Mouse (Mus musculus) cerebellum, adult 2 months (tissue): ENCODE data around the gene Bfsp2. TPM values are rescaled to one million over a fixed set of nuclear protein-coding genes. Genes with fewer than 3 reads are reported as not detected.

Experiments used
- DNase-seq, 2 experiments: peaks; one replicate each; pipeline ENCODE4 v3.0.0; 2021
- H3K27ac ChIP-seq: fragments of 200-500 bp; 2 replicates; pipeline ENCODE4 v1.5.1; 2012; ENCODE audit warnings: low read length, control low read depth, inconsistent platforms; ENCODE audit not compliant: insufficient read depth
- H3K27me3 ChIP-seq: fragments of 200-500 bp; 2 replicates; pipeline ENCODE4 v1.6.1; 2012; ENCODE audit warnings: inconsistent platforms, mild to moderate bottlenecking, low read length, moderate library complexity; ENCODE audit not compliant: control insufficient read depth, insufficient read depth
- H3K4me1 ChIP-seq: fragments of 200-500 bp; 2 replicates; pipeline ENCODE4 v1.6.1; 2011; ENCODE audit warnings: low read length; ENCODE audit not compliant: control insufficient read depth, insufficient read depth
- H3K4me3 ChIP-seq: fragments of 200-500 bp; replicated peaks from 2 replicates; pipeline ENCODE3; 2011; ENCODE audit warnings: mild to moderate bottlenecking, low read depth, low read length, control low read depth; ENCODE audit not compliant: insufficient read depth
- CTCF ChIP-seq: fragments of 200-500 bp; IDR thresholded peaks from 2 replicates; pipeline ENCODE4 v1.5.1; 2011; ENCODE audit warnings: low read depth, mild to moderate bottlenecking, control low read depth, low read length, moderate library complexity, borderline replicate concordance; ENCODE audit not compliant: insufficient read depth
- POLR2A ChIP-seq: fragments of 200-500 bp; IDR thresholded peaks from 2 replicates; pipeline ENCODE4 v1.6.1; 2011; ENCODE audit warnings: low read length, control low read depth, borderline replicate concordance; ENCODE audit not compliant: insufficient read depth
- WGBS: fragments of 180-500 bp; shearing (Covaris S2); methylation state at CpG from one replicate; pipeline ENCODE4 v1.1.7; 2018; 5-methylcytosine and 5-hydroxymethylcytosine counted together
- polyA plus RNA-seq: library from polyadenylated mRNA; depleted of rRNA; stranded (reverse); fragments of >200 nt; gene quantifications from 2 replicates; pipeline ENCODE4 v1.2.3, GENCODE M21; 2012; rRNA removed

Gene Bfsp2
- polyA plus RNA-seq, 1 experiment, result 9.2 TPM

DNA sequence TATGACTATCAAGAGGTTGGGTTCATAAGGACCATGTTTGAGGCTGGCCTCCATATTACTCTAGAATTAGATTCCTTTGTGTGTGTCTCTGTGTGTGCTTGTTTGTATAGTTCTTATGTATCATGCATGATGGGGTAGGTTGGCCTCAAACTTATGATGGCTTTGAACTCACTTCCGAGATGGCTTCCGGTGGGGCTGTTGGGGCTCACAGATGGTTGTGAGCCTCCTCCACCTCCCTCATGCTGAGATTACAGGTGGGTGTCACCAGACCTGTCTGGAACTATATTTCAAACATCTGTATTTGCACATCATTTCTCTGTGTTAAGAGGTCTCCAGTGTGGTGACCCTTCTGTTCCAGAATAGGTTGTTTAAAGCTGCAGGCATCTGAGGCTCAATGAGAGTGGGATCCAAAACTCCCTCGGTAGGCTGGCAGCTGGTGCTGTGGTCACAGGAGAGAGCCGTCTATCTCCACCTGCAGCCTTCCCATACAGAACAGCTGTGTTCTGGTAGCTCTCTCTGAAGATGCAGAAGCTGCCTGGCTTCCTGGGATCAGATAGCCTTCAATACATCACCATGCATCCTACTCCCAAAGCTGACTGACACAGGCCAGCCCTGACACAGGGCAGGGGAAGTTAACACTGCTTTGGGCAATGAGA is 96.0 kb downstream of the Bfsp2 start:
- no peak for DNase-seq
- WGBS, result 73% methylated on average over 4 of the region's 4 CpGs
- H3K27me3 ChIP-seq, result no peaks in the 10 kb centered on the region
- no peak overlapping the region for H3K27ac ChIP-seq
- TF ChIP-seq POLR2A, result no peak
- no peak for TF ChIP-seq CTCF
- H3K4me3 ChIP-seq, result no peak overlapping the region
- peaks cover under 1% of the 10 kb centered on the region; the same call in 1 of the 2 replicates for H3K4me1 ChIP-seq

DNA sequence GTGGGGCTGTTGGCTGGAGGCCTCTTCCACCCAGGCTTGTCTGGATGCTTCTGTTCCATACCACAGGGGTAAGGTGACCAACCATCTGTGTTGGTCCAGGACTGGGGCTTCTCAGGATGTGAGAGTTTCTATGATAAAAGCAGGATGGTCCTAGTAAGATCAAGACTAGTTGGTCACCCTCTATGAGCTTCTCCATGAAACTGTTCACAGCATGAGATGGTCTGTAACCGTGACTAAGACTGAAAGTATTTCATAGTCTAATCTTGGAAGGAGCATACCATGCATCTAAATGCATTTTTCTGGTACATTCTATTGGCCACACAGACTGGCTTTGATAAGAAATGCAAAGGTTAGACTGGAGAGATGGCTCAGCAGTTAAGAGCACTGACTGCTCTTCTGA is 96.6 kb downstream of the Bfsp2 start:
- Histone ChIP-seq H3K27ac (no peak overlapping the region), H3K27me3 (no peaks in the 10 kb centered on the region), H3K4me3 (no peak overlapping the region), H3K4me1 (peaks cover 7% of the 10 kb centered on the region; the same call in 1 of the 2 replicates)
- WGBS, result 73% methylated on average over 1 of the region's 1 CpGs
- TF ChIP-seq CTCF (no peak), POLR2A (no peak)
- DNase-seq, result no peak

DNA sequence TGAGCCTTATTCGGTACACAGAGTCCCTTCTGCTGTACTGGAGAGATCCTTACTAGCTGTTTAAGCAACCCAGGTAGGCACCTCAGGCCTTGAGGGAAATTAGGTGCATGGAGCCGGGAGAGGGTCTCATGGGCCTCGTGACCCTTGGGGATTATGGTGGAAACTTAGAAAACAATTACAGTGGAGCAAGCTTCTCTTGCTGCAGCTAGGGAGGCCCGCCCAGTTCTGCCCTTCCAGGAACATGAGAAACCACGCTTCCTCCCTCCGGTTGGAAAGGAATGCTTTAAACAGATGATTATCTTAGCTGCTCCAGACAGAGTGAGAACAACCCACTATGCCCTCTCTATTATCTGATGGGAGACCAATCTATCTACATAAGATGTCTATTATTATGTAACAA is 97.2 kb downstream of the Bfsp2 start:
- Histone ChIP-seq H3K27me3 (no peaks in the 10 kb centered on the region), H3K27ac (no peak overlapping the region), H3K4me3 (no peak overlapping the region), H3K4me1 (peaks cover 8% of the 10 kb centered on the region; the same call in 1 of the 2 replicates)
- no peak for TF ChIP-seq CTCF
- TF ChIP-seq POLR2A, result no peak
- 85% methylated on average over 6 of the region's 6 CpGs for WGBS
- DNase-seq, result no peak

DNA sequence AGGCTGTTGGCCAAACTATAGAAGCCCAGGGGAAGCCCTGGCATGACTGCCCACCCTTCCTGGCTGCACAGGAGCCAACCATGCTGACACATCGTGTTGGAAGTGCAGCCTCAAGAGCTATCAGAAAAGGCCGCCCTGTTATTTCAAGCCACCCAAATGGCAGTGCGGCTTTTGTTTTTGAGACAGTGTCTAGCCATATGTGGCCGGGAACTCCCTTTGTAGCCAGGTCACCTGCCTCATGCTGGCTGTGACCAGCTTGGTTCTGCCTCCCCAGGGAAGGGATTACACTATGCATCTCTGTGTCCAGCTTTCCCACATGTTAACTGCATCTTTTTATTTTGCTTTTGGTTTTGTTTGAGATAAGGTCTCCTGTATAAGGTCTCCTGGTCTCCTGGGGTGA is 99.7 kb downstream of the Bfsp2 start:
- no peak overlapping the region for H3K4me3 ChIP-seq
- 70% methylated on average over 4 of the region's 4 CpGs for WGBS
- no peaks in the 10 kb centered on the region for H3K27me3 ChIP-seq
- no peak for DNase-seq
- no peak for TF ChIP-seq CTCF
- H3K27ac ChIP-seq, result no peak overlapping the region
- peaks cover 8% of the 10 kb centered on the region; the same call in 1 of the 2 replicates for H3K4me1 ChIP-seq

DNA sequence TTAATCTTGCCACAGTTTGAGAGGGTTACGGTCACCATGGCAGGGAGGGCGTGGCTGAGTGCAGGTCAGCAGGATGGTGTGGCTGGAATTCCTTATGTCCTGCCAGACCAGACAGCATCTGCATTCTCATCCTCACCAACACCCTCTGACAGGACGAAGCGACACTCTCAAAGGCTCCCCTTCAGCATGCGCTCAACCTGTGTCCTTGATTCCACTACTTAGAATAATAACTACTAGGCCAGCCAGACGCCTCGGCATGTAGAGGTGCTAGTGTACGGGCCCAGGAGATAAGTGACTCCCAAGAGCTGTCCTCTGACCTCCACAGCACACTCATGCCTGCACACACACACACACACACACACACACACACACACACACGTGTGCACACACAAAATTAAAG is 101.0 kb downstream of the Bfsp2 start:
- Histone ChIP-seq H3K27me3 (no peaks in the 10 kb centered on the region), H3K4me1 (peaks cover 8% of the 10 kb centered on the region; the same call in 1 of the 2 replicates), H3K27ac (no peak overlapping the region), H3K4me3 (no peak overlapping the region)
- 91% methylated on average over 9 of the region's 9 CpGs for WGBS
- DNase-seq, result no peak
- TF ChIP-seq POLR2A (no peak), CTCF (no peak)

DNA sequence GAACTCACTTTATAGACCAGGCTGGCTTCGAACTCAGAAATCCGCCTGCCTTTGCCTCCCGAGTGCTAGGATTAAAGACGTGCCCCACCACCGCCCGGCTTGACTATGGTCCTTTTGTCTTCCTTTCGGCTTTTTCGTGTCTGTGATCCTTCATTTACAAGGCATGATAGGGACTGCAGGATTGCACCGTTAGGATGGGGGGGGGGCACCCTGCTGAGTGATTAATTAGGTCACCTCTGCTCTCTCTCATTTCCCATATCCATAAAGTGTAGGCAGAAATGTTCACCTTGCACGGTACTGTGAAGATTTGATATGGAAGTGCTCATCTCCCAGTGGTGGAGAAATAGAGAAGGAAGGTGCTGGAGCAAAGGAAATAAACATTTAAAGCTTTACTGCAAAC is 101.5 kb downstream of the Bfsp2 start:
- Histone ChIP-seq H3K4me3 (no peak overlapping the region), H3K4me1 (peaks cover 8% of the 10 kb centered on the region; the same call in 1 of the 2 replicates), H3K27ac (no peak overlapping the region), H3K27me3 (no peaks in the 10 kb centered on the region)
- TF ChIP-seq CTCF, result no peak
- TF ChIP-seq POLR2A, result no peak
- WGBS, result 47% methylated on average over 10 of the region's 10 CpGs
- DNase-seq, result peak; percentile 18 to 22

DNA sequence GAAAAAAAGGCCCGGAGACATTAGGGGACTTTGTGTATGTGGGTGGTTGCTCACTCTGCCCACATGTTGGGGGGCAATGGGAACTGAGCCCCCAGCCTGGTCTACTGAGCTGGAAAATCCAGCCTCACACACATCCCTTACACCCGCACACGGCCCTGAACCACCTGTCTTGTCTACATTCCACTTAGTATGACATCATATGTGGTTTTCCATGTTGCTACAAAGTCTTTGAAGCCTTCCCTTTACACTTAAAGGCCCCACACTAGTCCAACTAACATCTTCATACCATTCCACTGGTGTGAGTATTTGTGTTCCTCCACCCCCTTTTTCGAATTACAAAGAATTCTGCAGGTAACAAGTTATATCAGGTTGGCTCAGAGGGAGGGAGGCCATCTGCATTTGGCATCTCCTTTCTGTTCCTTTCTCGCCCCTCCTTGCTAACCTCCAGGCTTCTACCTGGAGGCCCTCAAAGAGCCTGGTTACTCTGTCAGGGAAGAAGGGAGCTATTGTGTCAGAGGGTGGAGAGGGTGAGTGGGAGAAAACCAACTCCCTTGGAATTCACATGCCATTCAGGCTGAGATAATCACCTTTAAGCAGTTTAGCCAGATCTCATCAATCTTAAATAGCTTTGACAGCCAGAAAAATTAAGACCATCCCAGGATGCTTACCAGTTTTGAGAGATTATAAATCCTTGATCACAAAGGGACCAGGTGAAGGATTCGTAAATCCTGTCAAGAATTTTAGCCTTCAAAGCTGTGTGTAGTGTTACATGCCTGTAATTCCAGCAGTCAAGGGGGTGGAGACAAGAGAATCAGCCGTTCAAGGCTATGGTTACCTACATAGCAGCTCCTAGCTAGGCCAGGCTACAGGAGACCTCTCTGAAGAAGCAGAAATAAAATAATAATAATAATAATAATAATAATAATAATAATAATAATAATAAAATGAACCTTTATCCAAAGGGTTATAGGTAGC is 103.6 kb downstream of the Bfsp2 start:
- H3K27me3 ChIP-seq, result no peaks in the 10 kb centered on the region
- 82% methylated on average over 7 of the region's 7 CpGs for WGBS
- DNase-seq, result no peak
- peaks cover 8% of the 10 kb centered on the region; the same call in 1 of the 2 replicates for H3K4me1 ChIP-seq
- H3K4me3 ChIP-seq, result no peak overlapping the region
- H3K27ac ChIP-seq, result no peak overlapping the region
- no peak for TF ChIP-seq POLR2A
- no peak for TF ChIP-seq CTCF

Other genes starting within 250 kb of the Bfsp2 start
- 936 and 1,078 TPM in 2 replicates for gene Trf, start 250.0 kb downstream of the Bfsp2 start, polyA plus RNA-seq
- 0.69 and 0.71 TPM in 2 replicates for gene 1300017J02Rik, start 175.3 kb downstream of the Bfsp2 start, polyA plus RNA-seq
- 14.0 and 14.1 TPM in 2 replicates for gene Topbp1, start 175.2 kb downstream of the Bfsp2 start, polyA plus RNA-seq
- gene Cdv3, start 114.6 kb downstream of the Bfsp2 start, polyA plus RNA-seq, result 56.1 and 58.3 TPM in 2 replicates